Mouse (Mus musculus): ENCODE results near the gene Tbr1.
A peak's percentile ranks its signal among the peaks of the same experiment; 100 is the strongest.

Tbr1 gene

DNA sequence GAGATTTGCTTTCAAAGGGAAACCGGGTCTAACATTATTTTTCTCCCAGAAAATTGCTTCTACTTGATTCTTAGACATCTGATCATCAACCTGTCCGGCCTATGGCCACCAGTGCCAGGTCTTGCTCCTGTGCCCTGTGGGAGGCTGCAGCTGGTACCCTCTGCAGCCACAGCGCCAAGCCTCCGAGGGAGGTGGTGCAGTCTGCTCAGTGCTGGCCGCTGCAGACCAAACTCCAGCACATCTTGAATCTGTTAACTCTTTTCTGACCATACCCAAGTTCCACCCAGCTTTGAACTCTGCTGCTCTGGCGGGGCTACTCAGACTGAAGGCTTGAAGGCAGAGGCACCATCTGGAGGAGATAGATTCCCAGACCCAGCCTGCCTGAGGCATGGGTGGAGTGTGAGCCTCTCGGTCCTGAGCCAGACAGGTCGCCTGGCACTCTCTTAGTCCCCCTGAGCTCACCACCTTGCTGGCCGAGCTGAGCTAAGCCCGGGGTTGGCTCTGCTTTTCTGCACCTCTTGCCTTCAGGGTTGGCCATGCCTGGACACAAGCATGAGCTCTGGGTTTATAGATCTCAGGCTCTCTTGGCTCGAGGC is at the start of gene Tbr1:
TSS of gene Tbr1 (plus strand) at position 275 of the 596 bp plus-strand sequence.
- no peak for DNase-seq (ENCODE audit: low read depth)

DNA sequence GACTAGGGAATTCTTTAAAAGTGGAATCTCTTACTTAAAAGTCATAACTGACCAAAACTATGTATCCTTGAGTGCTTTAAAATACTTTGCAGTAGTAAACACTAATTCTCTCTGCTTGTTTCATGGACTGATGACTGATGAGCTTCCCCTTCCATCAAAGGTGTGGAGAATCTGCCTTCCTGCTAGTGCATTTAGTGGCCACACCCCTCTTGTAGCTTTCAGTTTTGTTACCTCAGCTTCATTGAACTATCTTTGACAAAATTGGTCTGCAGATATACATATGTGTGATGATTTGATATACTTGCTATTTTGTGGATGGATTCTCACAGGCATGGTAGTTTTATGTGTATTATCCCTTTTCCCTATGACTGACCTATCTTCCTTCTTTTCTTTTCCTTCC is 47.7 kb upstream of the Tbr1 start:
- no peak for DNase-seq (ENCODE audit: low read depth)

- DNase-seq (ENCODE audit: low read depth) = no peak
These were observed 43.4 kb upstream of the Tbr1 start for GRCm38 (mm10) chr2:61759234-61759855.

DNA sequence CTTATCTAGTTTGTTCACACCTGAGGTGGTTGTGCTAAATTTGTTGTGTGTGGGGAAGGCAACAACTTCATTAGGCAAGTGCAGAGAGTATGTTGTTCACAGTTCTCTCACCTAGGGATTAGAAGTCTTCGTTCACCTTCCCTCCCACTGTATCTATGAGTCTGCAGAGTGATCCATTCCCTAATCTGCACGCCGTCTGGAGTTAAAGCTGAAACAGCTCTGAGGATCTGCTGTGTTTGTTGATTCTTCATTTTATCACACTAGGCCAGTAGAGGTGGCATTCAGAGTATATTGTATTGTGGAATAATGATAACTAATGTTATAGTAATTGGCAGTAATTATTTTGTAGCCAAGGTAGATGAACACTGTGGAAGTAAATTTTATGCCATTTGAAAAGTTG is 42.7 kb upstream of the Tbr1 start:
- peak; percentile 59 for DNase-seq (ENCODE audit: low read depth)

GRCm38 (mm10) chr2:61764470-61765105 is 38.1 kb upstream of the Tbr1 start:
- no peak for DNase-seq (ENCODE audit: low read depth)

GRCm38 (mm10) chr2:61765526-61765925 is 37.2 kb upstream of the Tbr1 start:
- DNase-seq (ENCODE audit: low read depth) = no peak

GRCm38 (mm10) chr2:61780794-61781193 is 21.9 kb upstream of the Tbr1 start:
- DNase-seq (ENCODE audit: low read depth) = no peak

DNA sequence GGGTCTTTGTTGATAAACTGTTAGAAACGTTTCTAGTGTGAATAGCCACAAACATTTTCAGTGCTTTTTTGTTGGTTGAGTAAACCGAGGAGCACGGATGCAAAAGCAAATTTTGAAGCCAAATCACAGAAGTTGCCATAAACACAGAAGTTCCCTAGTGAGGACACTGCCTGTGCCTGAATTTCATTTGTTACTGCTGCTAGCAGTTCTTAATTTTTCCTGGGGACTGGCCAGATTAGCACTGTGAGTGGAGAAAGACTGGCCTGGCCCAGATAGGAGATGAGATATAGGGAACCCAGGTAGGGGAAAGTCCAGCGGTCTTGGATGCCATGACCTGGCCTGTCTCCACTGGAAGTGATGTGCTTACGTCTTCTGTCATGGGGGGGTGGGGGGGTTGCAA is 7.8 kb upstream of the Tbr1 start:
- DNase-seq (ENCODE audit: low read depth) = no peak

- DNase-seq (ENCODE audit: low read depth) = no peak
These were observed 4.7 kb upstream of the Tbr1 start for GRCm38 (mm10) chr2:61798048-61798447.

DNA sequence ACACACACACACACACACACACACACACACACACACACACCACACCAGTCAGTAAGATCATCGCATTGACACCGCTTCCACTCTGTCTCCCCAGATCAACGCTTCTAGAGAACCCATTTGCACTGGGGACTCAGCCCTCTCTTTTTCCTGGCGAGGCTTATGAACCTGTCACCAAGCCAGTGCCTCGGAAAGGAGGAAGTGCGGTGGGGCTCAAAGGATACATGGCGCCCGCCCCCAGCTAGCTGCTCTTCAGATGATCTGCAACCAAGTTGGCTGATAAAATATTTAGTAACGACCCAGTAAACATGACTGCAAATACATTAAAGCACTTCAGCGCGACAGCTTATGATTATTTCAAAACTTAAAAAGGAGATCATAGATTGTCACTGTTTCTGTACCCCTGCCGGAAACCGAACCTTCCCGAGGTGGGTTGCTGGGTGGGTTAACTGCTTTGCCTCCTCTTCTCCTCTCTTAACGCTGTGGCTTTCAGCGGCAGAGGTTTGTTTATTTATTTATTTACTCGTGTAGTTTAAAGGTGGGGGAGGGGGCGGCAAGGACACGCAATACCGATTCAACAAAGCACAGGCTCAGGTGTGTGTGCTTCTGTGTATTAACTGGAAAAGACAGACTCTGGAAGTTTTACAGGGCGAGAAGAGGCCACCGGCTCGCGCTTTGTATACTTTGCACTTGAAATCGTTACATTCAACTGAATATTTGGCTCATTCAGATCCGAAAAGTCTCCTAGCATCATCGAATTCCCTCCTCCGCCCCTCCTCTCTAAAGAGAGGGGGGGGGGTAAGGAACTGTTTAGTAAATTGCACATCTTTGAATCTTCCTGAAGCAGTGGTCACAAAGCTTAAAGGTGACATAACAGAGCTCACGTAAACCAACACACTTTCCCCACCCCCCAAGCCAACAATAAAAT is 975 bp downstream of the Tbr1 start:
- DNase-seq (ENCODE audit: low read depth) = no peak

GRCm38 (mm10) chr2:61804382-61804840 is 1.7 kb downstream of the Tbr1 start:
- DNase-seq (ENCODE audit: low read depth) = no peak

DNA sequence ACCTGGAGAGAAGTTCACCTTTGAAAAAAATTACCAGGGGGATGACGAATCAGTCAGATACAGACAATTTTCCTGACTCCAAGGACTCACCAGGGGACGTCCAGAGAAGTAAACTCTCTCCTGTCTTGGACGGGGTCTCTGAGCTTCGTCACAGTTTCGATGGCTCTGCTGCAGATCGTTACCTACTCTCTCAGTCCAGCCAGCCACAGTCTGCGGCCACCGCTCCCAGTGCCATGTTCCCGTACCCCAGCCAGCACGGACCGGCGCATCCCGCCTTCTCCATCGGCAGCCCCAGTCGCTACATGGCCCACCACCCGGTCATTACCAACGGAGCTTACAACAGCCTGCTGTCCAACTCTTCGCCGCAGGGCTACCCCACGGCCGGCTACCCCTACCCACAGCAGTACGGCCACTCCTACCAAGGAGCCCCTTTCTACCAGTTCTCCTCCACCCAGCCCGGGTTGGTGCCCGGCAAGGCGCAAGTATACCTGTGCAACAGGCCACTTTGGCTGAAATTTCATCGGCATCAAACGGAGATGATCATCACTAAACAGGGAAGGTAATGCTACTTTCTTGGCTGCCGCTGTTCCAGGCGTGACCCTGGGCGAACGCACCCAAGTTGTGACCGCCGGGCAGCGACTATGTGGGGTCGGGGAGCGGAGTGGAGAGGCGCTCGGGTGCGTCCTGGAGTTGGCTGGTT is 2.3 kb downstream of the Tbr1 start:
- no peak for DNase-seq (ENCODE audit: low read depth)

DNA sequence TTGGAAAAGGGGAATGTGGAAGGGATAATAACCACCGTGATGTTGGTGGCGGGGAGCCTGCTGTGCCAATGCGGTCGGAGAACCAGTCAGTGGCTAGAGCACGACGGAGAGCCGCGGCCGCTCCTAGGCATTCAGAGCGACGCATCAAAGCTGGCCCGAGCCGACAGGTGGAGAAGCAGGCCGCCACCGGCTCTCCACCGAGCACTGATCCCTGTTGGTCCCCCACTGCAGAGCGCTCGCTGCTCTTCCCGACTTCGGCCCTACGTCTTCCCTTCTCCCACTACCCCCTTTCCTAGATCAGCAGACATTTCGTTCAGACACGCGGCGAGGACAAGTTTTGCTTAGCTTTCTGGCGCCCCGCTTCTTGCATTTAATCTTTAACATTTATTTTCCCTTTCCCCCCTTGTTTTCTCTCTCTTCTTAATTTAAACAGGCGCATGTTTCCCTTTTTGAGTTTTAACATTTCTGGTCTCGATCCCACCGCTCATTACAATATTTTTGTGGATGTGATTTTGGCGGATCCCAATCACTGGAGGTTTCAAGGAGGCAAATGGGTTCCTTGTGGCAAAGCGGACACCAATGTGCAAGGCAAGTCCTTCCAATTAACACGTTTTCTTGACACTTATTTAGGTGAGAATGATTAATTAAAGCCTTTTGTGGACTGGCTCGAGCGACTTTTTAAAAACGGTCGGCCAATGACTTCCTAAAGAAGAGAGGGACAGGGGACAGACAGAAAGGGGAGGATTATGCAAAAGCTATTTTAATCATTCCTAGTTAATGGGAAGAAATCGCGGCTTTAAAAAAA is 3.0 kb downstream of the Tbr1 start:
- DNase-seq (ENCODE audit: low read depth) = no peak

- no peak for DNase-seq (ENCODE audit: low read depth)
These were observed 3.7 kb downstream of the Tbr1 start for GRCm38 (mm10) chr2:61806346-61806825.

- DNase-seq (ENCODE audit: low read depth) = no peak
These were observed 4.4 kb downstream of the Tbr1 start for GRCm38 (mm10) chr2:61807151-61807550.

DNA sequence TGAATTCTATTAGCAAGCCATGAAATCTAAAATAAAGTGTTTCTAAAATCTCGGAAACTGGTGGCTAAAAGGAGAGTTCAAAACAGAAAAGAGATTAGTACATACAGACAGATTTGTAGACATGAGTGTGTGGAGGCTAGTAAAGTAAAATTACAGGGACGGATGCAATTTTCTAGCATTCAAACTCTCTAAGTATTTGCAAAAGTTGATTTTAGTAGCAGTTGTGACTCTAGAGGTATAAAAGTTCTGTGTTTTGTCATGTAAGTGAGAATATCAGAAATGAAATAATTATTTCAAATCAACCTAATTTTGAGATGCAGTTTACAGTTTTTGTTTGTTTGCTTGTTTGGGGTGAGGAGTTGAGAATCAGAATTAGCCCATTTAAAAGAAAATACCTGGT is 5.1 kb downstream of the Tbr1 start:
- DNase-seq (ENCODE audit: low read depth) = no peak

DNA sequence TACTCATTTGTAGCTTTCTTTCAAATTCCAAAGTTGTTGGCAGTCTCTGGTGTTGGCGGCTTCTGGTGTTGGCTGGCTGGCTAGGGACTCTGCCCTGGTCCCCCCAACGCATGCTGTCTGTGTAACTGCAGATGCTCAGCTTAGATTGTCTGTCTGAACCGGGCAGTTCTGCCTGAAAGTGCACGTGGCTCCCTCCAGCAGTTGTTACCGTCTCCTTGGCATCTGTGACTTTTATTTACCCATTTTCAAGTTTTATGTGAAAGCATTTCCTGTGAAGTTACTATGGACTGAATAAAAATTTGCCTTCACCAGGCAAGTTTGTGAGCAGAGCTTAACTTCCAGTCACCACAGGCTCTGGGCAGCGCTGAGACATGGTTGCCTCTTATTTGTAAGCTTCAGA is 6.0 kb downstream of the Tbr1 start:
- no peak for DNase-seq (ENCODE audit: low read depth)

DNA sequence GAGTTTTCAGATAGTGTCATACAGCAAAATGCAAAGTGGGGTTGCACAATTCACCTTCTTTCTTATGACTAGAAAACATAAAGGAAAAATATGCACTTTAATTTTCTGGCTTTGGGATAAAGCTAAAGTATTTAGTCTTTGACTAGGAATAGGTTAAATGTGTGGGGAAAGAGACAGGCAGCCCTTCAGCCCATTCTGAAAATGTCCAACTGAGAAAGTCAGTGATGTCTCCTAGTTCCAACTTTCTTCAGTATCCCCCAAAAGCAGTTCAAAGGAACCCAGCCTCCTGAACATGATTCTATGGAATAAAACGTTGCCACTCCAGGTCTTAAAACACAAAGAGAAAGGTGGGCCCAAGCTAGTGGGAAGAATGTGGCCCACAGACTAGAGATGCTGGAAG is 6.7 kb downstream of the Tbr1 start:
- no peak for DNase-seq (ENCODE audit: low read depth)

DNA sequence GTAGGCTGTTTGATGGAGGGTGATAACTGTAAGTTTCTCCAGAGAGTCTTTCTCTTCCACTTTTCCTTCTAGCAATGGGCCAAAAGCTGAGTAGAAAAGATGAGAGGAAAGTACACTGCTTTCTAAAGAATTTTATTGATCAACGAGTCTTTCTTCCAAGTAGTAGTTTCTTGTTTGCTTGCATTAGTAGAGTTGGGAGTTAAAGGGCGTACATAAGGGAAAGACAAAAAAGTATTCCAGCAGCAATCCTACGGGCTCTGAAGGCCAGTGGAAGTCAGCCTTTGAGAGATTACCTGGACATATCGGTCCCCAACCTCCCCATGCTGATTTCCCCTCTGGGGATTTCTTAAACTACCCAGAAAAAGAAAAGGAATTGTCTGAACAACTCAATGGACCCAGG is 8.0 kb downstream of the Tbr1 start:
- no peak for DNase-seq (ENCODE audit: low read depth)

- DNase-seq (ENCODE audit: low read depth) = no peak
These were observed 8.4 kb downstream of the Tbr1 start for GRCm38 (mm10) chr2:61811163-61811506.
